Mouse (Mus musculus) liver, adult 2 months (tissue): ENCODE results near the gene Opa3.

ENCODE experiments used
- CTCF ChIP-seq: fragments of 200-500 bp; IDR thresholded peaks from 2 replicates; pipeline ENCODE4 v1.5.1; 2011; ENCODE audit warnings: low read depth, low read length, control low read depth
- POLR2A ChIP-seq: fragments of 200-500 bp; IDR thresholded peaks from 2 replicates; pipeline ENCODE4 v1.6.1; 2011; ENCODE audit warnings: low read length, control low read depth; ENCODE audit not compliant: insufficient read depth; ENCODE audit errors: extremely low read depth

GRCm38 (mm10) chr7:19213385-19213784 is 14.7 kb upstream of the Opa3 start:
- TF ChIP-seq CTCF (no peak), POLR2A (no peak)
